Mouse (Mus musculus): ENCODE results near the gene Pnkd.

GRCm38 (mm10) chr1:74255704-74256345 is 28.9 kb upstream of the Pnkd start:
- TF ChIP-seq CTCF (IDR thresholded peaks at IDR 0.05; ENCODE audit: borderline replicate concordance, control insufficient read depth, extremely low read depth, insufficient read depth, low read length, poor library complexity) (no peak), POLR2A (IDR thresholded peaks at IDR 0.05; ENCODE audit: control insufficient read depth, extremely low read depth, insufficient read depth, low read length, poor library complexity) (no peak)

Measured in thymus, adult 2 months (tissue).